Mouse (Mus musculus) left cerebral cortex, postnatal 25 days (tissue): Measurements from ENCODE around the gene Wbp11. TPM values are rescaled to one million over a fixed set of nuclear protein-coding genes. Genes with fewer than 3 reads are reported as not detected.

Source experiments
- DNase-seq, 2 experiments: peaks; one replicate each; pipeline ENCODE4 v3.0.0; 2022; ENCODE audit warnings: low spot score in 2 of 2, mixed read lengths in 1 of 2
- intact Hi-C: fragments of 180-260 bp; cut with DNase I; formaldehyde crosslinking; loops from one replicate; pipeline ENCODE4 v1.15.1; 2025
- total RNA-seq, 2 experiments: library from RNA; stranded (reverse); gene quantifications; 2 replicates each; pipeline ENCODE4 v1.2.3; 2021

Gene Wbp11
- 100 to 1,000 TPM; 124 to 125 TPM for total RNA-seq

- peak; percentile 97 to 99 for DNase-seq
- intact Hi-C loops, result loop anchor here (1.0 kb wide), 1 partner anchor 24 kb away; the partner anchor contains the start of gene Hist4h4
Measured at GRCm38 (mm10) chr6:136827881-136828561, at the start of gene Wbp11. Gene Wbp11 (minus strand): TSS chr6:136828233.

DNA sequence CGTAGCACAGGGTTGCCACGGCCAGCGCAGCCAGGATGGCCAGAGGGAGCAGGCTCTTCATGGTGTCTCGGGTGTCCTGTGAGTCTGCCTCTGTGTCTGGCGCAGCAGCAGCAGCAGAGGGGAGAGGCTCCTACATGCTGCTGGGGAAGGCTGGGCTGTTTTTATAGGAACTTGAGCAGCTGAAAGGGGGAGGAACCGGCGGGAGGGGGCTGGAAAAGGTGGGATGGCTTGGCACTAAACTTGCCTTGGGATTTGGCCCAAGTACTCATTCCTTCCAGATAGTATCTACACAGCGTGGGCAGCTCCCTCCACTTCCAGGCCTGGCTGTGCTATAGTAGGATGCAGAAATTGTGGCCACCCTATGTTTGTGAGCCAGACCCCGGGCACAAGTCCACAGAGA lies 47.6 kb upstream of the Wbp11 start, which contains the start of gene Mgp:
Gene Mgp, minus strand, starts transcription at position 154 of the 400 bp plus-strand sequence.
- intact Hi-C loops, result loop anchor here (5.0 kb wide), 1 partner anchor 47 kb away; the partner anchor contains the start of genes Erp27 and Pde6h
- DNase-seq, result peak in 1 of 2 experiments; percentile 90

DNA sequence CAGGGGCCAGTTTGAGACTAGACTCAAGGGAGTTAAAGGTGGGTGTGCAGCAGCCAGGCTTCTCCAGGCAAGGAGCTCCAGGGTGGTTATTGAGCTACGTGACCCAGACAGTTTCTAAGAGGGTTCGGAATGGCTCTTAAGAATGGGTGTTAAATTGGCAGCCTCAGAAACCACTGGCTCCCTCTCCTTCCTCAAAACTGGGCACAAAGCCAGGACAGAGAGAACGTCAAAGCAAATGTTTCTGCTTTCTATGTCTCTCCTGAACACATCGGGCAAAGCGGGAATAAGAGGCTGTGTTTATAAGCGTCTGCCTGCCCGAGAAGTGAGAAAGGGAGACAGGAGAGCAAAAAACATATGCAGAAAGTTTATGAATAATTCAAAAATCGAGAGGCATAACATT lies 46.6 kb upstream of the Wbp11 start:
- intact Hi-C loops, result no loop called here
- peak in 1 of 2 experiments; percentile 60 for DNase-seq

DNA sequence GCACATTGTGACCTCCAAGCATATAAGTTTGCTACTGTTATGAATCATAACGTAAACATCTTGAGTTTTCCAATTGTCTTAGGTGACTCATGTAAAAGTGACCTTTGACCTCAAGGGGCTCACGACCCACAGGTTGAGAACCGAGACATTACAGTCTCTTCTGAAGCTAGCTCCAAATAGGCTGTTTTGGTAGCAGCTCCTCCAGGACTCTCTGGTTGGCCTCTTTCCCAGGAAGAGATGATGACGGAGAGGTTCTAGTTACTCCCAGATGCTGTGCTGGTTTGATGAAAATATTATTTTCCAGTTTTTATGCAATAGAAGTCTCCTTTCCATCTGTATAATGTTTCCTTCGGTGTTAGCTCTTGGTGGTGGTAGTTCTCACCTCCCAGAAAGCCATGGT lies 40.9 kb upstream of the Wbp11 start:
- intact Hi-C loops, result no loop called here
- DNase-seq, result no peak

- DNase-seq, result no peak
- intact Hi-C loops, result no loop called here
Measured at GRCm38 (mm10) chr6:136866150-136866549, 38.1 kb upstream of the Wbp11 start.

- intact Hi-C loops, result no loop called here
- DNase-seq, result no peak
Measured at GRCm38 (mm10) chr6:136865360-136865759, 37.3 kb upstream of the Wbp11 start.

- peak; percentile 44 to 66 for DNase-seq
- intact Hi-C loops, result loop anchor here (1.0 to 5.0 kb wide), 4 partner anchors 59 to 306 kb away; no protein-coding TSS in a partner anchor
Measured at GRCm38 (mm10) chr6:136861020-136861419, 33.0 kb upstream of the Wbp11 start.

DNA sequence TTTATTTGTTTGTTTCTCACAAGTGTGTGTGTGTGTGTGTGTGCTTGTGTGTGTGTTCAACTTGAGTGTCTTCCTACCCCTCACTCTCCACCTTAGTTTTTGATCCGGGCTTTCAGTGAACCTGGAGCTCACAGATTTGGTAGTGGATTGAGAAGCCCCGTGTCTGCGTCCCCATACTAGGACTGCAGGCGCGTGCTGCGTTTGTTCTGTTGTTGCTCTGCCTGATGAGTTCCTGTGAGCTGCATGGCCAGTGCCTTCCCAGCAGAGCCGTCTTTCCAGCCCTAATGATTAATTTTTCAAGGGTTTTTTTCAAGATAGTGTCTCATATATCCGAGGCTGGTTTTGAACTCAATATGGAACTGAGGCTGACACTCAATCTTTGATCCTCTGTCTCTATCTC lies 30.4 kb upstream of the Wbp11 start:
- intact Hi-C loops, result no loop called here
- no peak for DNase-seq

GRCm38 (mm10) chr6:136857873-136858260 lies 29.8 kb upstream of the Wbp11 start:
- intact Hi-C loops, result no loop called here
- DNase-seq, result no peak

- intact Hi-C loops, result no loop called here
Measured at GRCm38 (mm10) chr6:136857186-136857872, 29.3 kb upstream of the Wbp11 start, which contains the start of gene Art4. Gene Art4 (minus strand): TSS chr6:136857733.

DNA sequence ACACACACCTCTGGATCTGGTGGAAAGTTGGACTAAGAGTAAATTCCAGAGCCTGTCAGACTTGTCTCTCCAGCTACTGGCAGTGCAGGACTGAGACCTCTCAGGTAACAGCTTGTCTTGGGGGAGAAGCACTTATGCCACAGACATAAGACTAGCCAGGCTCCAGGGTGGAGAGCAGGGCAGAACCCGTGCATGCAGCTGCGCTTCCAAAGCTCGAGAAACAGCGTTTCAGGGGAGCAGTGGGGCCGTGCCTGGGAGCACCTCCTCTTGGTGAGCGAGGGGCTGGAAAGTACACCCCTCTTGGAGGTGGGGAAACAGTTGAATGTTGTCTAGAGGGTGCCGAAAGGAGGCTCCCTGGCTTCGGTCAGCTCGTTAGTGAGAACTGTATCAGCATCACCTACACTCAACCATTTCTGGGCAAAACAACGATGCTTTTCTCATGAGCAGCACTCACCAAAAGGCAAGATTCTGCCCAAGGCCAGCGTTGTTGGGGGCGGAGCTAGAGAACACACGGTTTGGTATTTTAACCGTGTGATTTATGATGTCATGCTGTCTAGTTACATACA lies 28.1 kb upstream of the Wbp11 start:
- DNase-seq, result no peak

More at GRCm38 (mm10) chr6:136857186-136857872, 29.3 kb upstream of the Wbp11 start, which contains the start of gene Art4:
- no peak for DNase-seq

GRCm38 (mm10) chr6:136855183-136855582 lies 27.1 kb upstream of the Wbp11 start:
- no peak for DNase-seq
- intact Hi-C loops, result no loop called here

More for the DNA sequence above, 28.1 kb upstream of the Wbp11 start:
- intact Hi-C loops, result no loop called here

DNA sequence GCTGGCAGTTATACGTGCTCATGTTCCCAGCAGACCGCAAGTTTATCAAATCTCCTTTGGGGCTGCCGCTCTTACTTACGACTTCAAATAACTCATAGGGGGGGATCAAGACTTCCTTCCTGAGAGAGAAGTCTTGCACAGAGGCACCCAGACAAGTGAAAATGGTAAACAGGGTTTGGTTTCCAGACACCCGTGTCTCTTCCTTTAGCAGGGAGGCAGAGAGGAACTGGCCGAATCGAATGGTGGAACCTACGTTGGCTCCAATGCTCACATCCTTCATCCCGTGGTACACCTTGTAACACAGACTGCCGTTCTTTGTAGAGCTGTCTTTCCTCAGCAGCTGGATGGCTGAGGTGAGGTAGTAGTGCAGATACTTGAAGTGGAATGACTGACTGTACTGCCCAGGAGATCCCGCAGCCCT lies 26.3 kb upstream of the Wbp11 start:
- no peak for DNase-seq
- intact Hi-C loops, result no loop called here

- DNase-seq, result no peak
- intact Hi-C loops, result loop anchor here (1.0 kb wide), 1 partner anchor 16 kb away; no protein-coding TSS in a partner anchor
Measured at GRCm38 (mm10) chr6:136852762-136853161, 24.7 kb upstream of the Wbp11 start.

GRCm38 (mm10) chr6:136852348-136852747 lies 24.3 kb upstream of the Wbp11 start:
- intact Hi-C loops, result loop anchor here (1.0 kb wide), 1 partner anchor 16 kb away; no protein-coding TSS in a partner anchor

GRCm38 (mm10) chr6:136850267-136850666 lies 22.2 kb upstream of the Wbp11 start:
- DNase-seq, result no peak

More at GRCm38 (mm10) chr6:136852348-136852747, 24.3 kb upstream of the Wbp11 start:
- DNase-seq, result no peak

GRCm38 (mm10) chr6:136848971-136849370 lies 20.9 kb upstream of the Wbp11 start:
- DNase-seq, result no peak
- intact Hi-C loops, result no loop called here

More at GRCm38 (mm10) chr6:136850267-136850666, 22.2 kb upstream of the Wbp11 start:
- intact Hi-C loops, result no loop called here

DNA sequence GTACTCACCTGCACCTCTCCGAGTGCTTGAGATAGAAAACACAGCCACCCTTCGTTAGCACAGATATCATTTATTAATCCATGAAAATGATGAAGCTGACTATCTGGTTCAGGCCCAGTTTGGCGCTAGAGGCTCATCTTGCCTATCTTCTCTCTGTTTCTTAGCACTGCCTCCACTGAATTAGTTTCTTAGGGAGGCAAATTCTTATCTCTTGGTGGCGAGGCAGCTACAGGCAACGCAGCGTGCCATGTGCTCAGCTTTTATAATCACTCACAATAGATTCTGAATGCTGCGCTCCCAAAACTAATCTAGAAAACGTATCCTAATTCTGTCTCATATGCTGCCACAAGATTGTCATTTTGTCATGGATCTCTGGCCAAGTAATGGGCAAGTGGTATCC lies 20.4 kb upstream of the Wbp11 start:
- no peak for DNase-seq
- intact Hi-C loops, result no loop called here

DNA sequence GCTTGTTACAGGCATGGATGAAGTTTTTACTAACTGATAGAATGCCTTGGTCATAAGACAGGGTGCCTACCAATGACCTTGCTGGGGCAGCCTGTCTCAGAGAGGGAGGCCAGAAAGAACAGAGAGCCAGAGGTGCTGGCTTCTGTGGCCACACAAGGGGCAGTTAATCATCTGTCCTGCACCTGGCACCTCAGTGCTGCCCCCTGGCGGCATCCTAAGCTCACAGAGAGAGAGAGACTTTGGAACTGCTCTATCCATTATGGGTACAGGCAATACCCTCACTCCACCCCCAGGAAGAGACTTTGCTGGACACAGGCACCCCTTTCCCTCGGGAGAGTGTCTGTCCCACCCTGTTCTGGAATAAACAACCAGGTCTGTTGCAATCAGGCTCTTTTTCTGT lies 19.8 kb upstream of the Wbp11 start:
- DNase-seq, result peak in 1 of 2 experiments; percentile 28
- intact Hi-C loops, result no loop called here

DNA sequence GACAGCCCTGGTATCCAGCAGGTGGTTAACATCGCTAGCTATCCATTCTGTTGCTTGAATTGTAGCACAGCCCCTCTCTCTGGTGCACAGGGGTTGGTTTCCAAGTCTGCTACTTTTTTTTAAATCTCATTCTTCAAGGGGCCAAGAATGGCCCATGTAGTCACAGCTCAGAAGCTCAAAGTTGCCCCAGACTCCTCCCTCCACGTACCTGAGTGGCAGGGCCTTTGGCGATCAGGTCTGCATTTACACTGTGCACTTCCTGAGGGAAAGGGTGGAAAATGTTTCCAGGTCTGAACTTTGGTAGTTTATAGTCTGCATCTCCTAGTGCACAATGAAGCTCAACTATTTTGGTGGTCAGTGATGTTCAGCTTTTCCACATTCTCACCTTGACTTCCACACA lies 19.2 kb upstream of the Wbp11 start:
- intact Hi-C loops, result no loop called here
- DNase-seq, result no peak
